Mouse (Mus musculus) E14TG2a.4 (cell line): ENCODE data around the gene Stk39.

Source experiments
- CTCF ChIP-seq: conservative IDR thresholded peaks from 2 replicates; pipeline ENCODE4 v1.5.1; 2014; ENCODE audit warnings: low read length
- NANOG ChIP-seq: IDR thresholded peaks from 2 replicates; pipeline ENCODE4 v1.6.1; 2014; ENCODE audit warnings: borderline replicate concordance, low read length, mixed read lengths
- POU5F1 ChIP-seq: IDR thresholded peaks from 2 replicates; pipeline ENCODE4 v1.6.1; 2014; ENCODE audit warnings: low read length, borderline replicate concordance

DNA sequence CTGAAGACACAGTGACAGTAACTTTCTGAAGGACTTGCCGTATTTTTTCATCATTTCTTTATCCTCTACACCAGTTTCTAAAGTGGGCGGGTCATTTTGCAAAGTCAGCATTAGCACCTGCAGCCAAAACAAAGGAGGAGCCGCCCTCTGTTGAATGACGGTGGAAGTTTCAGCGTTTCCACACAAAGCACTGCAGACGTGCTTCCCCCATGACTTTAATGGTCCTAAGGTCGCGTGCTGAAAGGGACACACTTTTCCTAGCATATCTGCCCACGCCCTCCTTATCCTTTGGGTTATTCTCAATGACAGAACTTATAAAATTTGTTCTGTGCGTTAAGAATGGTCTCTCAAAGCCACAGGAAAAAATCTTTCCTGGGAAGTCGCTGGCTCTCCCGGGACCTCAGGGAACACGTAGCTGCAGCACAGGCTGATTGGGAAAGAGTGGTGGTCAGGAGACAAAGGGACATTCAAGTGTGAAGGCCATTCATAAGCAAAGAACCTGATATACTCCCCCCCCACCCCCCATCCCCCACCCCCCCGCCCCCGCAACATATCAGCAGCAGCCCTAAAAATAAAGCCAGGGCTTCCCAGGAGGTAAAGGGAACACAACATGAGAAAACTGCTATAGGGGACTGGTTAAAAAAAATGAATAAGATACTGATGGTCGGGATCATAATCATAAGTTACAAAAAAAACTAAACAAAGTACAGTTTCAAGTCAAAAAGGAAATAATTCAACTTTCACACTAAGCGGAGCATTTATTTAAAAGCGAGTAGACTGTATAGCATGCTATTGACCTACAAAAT is 105.8 kb downstream of the Stk39 start:
- TF ChIP-seq CTCF: no peak
- no peak for TF ChIP-seq NANOG
- TF ChIP-seq POU5F1: no peak
